Mouse (Mus musculus) spleen, adult 12 weeks (tissue): ENCODE data around the gene Zfp426.

Source experiments
- DNase-seq: peaks from one replicate; pipeline ENCODE4 v3.0.0; 2022; ENCODE audit warnings: low spot score

Zfp426 gene

DNA sequence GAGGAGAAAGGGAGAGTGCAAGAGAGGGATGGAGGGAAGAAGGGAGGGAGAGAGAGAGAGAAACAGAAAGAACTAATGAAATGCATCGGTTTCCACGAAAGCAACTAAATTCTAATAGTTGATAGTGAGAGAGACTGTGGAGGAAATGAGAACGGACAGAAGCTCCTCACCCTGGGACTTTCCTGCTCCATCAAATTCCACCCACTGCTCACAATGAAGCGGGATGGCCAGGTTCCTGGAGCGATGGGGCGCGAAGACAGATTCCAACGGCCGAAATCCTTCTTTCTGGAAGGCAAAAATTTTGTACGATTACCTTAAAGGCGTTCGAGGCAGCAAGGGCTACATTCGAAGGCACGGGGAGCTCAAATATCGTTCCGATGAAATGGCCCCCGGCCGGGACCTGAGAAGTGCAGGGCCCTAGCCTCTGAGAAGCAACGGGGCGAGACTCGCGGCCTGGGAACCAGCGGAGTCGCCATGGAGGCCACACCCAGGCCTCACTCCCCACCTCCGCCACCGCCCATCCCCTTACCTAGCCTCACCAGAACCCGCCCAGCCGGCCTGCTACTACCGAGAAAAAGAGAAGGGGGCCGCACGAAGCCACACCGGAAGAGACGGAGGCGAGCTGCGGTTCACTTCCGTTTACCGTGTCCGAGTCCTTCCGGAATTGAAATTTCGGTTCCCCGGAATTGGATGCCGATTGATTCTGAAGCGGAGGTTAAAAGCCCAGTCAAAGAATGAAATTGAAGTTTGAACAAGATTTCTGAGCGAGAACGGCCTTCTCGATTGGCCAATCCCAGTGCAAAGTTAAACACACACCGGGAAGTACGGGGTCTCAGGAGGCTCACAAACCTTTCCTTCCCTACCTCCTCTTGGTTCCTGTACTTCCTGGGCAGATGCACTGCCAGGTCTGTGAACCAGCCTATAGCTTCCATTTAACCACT lies 32.9 kb downstream of the Zfp426 start, which contains the start of gene Zfp26:
Gene Zfp26 (minus strand): TSS at position 786 of the 941 bp plus-strand sequence.
- DNase-seq: peak; percentile 60

DNA sequence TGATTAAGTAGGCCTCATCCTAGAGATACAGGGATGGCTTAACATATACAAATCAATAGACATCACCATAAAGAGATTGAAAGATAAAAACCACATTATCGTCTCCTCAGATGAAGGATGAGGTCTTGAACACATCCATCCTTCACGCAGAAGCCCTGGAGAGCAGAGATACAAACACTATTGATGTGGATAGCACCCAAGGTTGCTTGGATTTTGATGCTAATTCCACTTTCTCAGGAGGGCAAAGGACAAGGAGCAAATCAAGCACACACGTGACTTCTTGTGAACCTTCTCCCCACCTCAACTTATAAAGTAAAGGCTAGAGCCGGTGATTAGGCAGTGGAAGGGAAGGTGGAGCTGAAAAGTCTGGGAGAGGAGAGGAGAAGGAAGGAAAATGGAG lies 38.9 kb downstream of the Zfp426 start:
- no peak for DNase-seq

DNA sequence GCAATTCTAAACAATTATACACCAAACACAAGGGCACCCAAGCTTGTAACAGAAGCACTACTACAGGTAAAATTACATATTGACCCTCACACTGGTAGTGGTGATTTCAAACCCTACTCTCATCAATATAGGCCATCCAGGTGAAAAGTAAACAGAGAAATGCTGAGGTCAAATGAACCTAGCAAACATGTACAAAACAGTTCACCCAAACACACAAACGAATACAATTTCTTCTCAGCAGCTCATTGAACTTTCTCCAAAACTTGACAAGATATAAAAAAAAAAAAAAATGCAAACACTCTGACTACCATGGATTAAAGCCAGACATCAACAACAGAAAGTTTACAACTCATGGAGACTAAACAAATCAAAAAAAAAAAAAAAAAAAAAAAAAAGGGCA lies 41.1 kb downstream of the Zfp426 start:
- no peak for DNase-seq

DNA sequence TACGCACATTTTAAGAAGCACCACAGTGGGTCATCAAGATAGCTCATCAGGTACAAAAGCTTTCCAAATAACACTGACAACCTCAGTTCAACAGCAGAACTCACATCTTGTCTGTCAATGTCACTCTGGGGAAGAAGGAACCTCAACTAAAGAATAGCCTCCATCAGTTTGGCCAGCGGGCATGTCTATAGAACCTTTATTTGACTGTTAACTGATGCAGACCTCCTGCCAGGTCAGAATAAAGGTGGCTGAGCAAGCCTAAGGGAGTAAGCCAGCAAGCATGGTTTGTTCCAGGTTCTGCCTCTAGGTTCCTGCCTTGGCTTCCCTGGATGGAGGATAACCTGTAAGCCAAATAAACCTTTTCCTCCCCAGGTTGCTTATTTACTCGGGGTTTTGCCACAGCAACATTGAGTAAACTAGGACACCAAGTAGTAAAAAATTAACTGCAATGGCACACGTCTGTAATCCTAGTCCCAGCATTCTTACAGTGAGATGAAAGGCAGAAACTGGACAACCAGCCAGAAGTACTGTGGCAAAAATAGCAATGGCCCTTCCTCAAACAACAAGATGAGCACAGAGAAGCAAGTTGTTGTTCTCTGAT lies 49.3 kb downstream of the Zfp426 start:
- no peak for DNase-seq

DNA sequence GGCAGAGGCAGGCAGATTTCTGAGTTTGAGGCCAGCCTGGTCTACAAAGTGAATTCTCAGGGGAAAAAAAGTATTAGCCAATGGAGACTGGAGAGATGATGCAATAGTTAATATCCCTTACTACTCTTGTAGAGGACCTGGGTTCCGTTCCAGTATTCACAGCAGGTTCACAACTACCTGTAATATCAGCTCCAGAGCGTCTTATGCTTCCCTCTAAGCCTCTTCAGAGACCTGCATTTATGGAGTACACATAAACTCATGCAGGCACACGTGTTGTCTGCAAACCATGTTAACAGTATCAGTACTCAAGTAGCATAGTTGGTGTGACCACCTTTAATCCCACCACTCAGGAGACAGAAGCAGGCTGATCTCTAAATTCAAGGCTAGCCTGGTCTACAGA lies 62.5 kb downstream of the Zfp426 start:
- no peak for DNase-seq
